Mouse (Mus musculus): ENCODE measurements at regions not wholly inside any gene's neighbourhood (a gene's known extent, or its start where the extent isn't known, plus 50 kb on each side); places are given as distances from the start of the nearest gene placed in this dataset.
A peak's percentile ranks its signal among the peaks of the same experiment; 100 is the strongest.

- DNase-seq (ENCODE audit: low read depth, low spot score), result no peak
These were observed 183.6 kb upstream of the Spred2 start for GRCm38 (mm10) chr11:19740562-19740961.

GRCm38 (mm10) chr11:19747097-19747972, 176.8 kb upstream of the Spred2 start:
- DNase-seq (ENCODE audit: low read depth, low spot score), result no peak

GRCm38 (mm10) chr11:19747973-19748559, 176.1 kb upstream of the Spred2 start:
- no peak for DNase-seq (ENCODE audit: low read depth, low spot score)

- no peak for DNase-seq (ENCODE audit: low read depth, low spot score)
These were observed 165.3 kb upstream of the Spred2 start for GRCm38 (mm10) chr11:19758892-19759291.

- peak; percentile 77 for DNase-seq (ENCODE audit: low read depth, low spot score)
These were observed 163.1 kb upstream of the Spred2 start for GRCm38 (mm10) chr11:19760861-19761693.

- DNase-seq (ENCODE audit: low read depth, low spot score), result no peak
These were observed 162.5 kb upstream of the Spred2 start for GRCm38 (mm10) chr11:19761694-19761976.

- no peak for DNase-seq (ENCODE audit: low read depth, low spot score)
These were observed 156.9 kb upstream of the Spred2 start for GRCm38 (mm10) chr11:19767316-19767715.

- DNase-seq (ENCODE audit: low read depth, low spot score), result no peak
These were observed 156.3 kb upstream of the Spred2 start for GRCm38 (mm10) chr11:19767871-19768270.

GRCm38 (mm10) chr11:19768962-19769361, 155.2 kb upstream of the Spred2 start:
- no peak for DNase-seq (ENCODE audit: low read depth, low spot score)

GRCm38 (mm10) chr11:19774010-19774409, 150.2 kb upstream of the Spred2 start:
- DNase-seq (ENCODE audit: low read depth, low spot score), result no peak

GRCm38 (mm10) chr11:19775741-19776140, 148.4 kb upstream of the Spred2 start:
- no peak for DNase-seq (ENCODE audit: low read depth, low spot score)

- DNase-seq (ENCODE audit: low read depth, low spot score), result no peak
These were observed 147.5 kb upstream of the Spred2 start for GRCm38 (mm10) chr11:19776473-19777200.

GRCm38 (mm10) chr11:19778191-19778590, 146.0 kb upstream of the Spred2 start:
- DNase-seq (ENCODE audit: low read depth, low spot score), result no peak

- peak; percentile 51 for DNase-seq (ENCODE audit: low read depth, low spot score)
These were observed 139.1 kb upstream of the Spred2 start for GRCm38 (mm10) chr11:19785110-19785509.

GRCm38 (mm10) chr11:19796950-19797670, 127.1 kb upstream of the Spred2 start:
- no peak for DNase-seq (ENCODE audit: low read depth, low spot score)

GRCm38 (mm10) chr11:19809359-19809758, 114.8 kb upstream of the Spred2 start:
- DNase-seq (ENCODE audit: low read depth, low spot score), result no peak

GRCm38 (mm10) chr11:19811271-19811991, 112.7 kb upstream of the Spred2 start:
- DNase-seq (ENCODE audit: low read depth, low spot score), result no peak

GRCm38 (mm10) chr11:19811992-19812690, 112.0 kb upstream of the Spred2 start:
- DNase-seq (ENCODE audit: low read depth, low spot score), result no peak

- no peak for DNase-seq (ENCODE audit: low read depth, low spot score)
These were observed 110.6 kb upstream of the Spred2 start for GRCm38 (mm10) chr11:19813549-19813948.

GRCm38 (mm10) chr11:19822991-19823390, 101.2 kb upstream of the Spred2 start:
- no peak for DNase-seq (ENCODE audit: low read depth, low spot score)
